Mouse (Mus musculus): Measurements from ENCODE around the gene Cfap45. TPM values are rescaled to one million over a fixed set of nuclear protein-coding genes. Genes with fewer than 3 reads are reported as not detected.

The Cfap45 gene
- 1.7 and 2.5 TPM in 2 replicates for polyA plus RNA-seq (2014; fragmentation: Nextera tagmentation; extraction: Ambion mirVana)

GRCm38 (mm10) chr1:172520576-172521440 is at the start of gene Cfap45:
TSS of gene Cfap45 (plus strand) at chr1:172520801.
- no peak within 1 kb of the TSS for H3K27ac ChIP-seq (ENCODE audit: low read depth, low read length)
- no peaks in the 10 kb centered on the region for H3K9me3 ChIP-seq (ENCODE audit: control insufficient read depth, low read length)
- peak; percentile 84 for ATAC-seq (ENCODE audit: insufficient read depth, low FRiP score, low TSS enrichment)
- no peaks in the 10 kb centered on the region for H3K36me3 ChIP-seq (ENCODE audit: control insufficient read depth, insufficient read depth, low read length)
- DNase-seq (ENCODE audit: low spot score), result peak; percentile 92
- 4% methylated on average over 28 of the region's 28 CpGs for WGBS
- H3K27me3 ChIP-seq (ENCODE audit: control insufficient read depth, insufficient read depth, low read length), result no peaks in the 10 kb centered on the region
- H3K4me1 ChIP-seq (ENCODE audit: control insufficient read depth, insufficient read depth, low read length), result peaks cover 7% of the 10 kb centered on the region
- peak within 1 kb of the TSS; percentile 52 for H3K4me2 ChIP-seq (ENCODE audit: low read depth)
- H3K9ac ChIP-seq (ENCODE audit: low read length), result 0 out of 2 replicates have a peak within 1 kb of the TSS, but pooled peaks have one; percentile 23
- peak within 1 kb of the TSS; percentile 22 for H3K4me3 ChIP-seq (ENCODE audit: low read depth, low read length)

GRCm38 (mm10) chr1:172472909-172473308 is 47.7 kb upstream of the Cfap45 start:
- Histone ChIP-seq H3K4me2 (ENCODE audit: low read depth) (no peak overlapping the region), H3K36me3 (ENCODE audit: control insufficient read depth, insufficient read depth, low read length) (no peaks in the 10 kb centered on the region), H3K9me3 (ENCODE audit: control insufficient read depth, low read length) (no peaks in the 10 kb centered on the region), H3K4me3 (ENCODE audit: low read depth, low read length) (no peak overlapping the region), H3K9ac (ENCODE audit: low read length) (no peak overlapping the region), H3K27ac (ENCODE audit: low read depth, low read length) (no peak overlapping the region), H3K27me3 (ENCODE audit: control insufficient read depth, insufficient read depth, low read length) (no peaks in the 10 kb centered on the region), H3K4me1 (ENCODE audit: control insufficient read depth, insufficient read depth, low read length) (no peaks in the 10 kb centered on the region)
- no peak for DNase-seq (ENCODE audit: low spot score)
- ATAC-seq (ENCODE audit: insufficient read depth, low FRiP score, low TSS enrichment), result no peak

- Histone ChIP-seq H3K4me2 (ENCODE audit: low read depth) (no peak overlapping the region), H3K9ac (ENCODE audit: low read length) (no peak overlapping the region), H3K4me1 (ENCODE audit: control insufficient read depth, insufficient read depth, low read length) (no peaks in the 10 kb centered on the region), H3K27me3 (ENCODE audit: control insufficient read depth, insufficient read depth, low read length) (no peaks in the 10 kb centered on the region), H3K4me3 (ENCODE audit: low read depth, low read length) (no peak overlapping the region), H3K9me3 (ENCODE audit: control insufficient read depth, low read length) (no peaks in the 10 kb centered on the region), H3K27ac (ENCODE audit: low read depth, low read length) (no peak overlapping the region), H3K36me3 (ENCODE audit: control insufficient read depth, insufficient read depth, low read length) (no peaks in the 10 kb centered on the region)
- WGBS, result 88% methylated on average over 3 of the region's 3 CpGs
- ATAC-seq (ENCODE audit: insufficient read depth, low FRiP score, low TSS enrichment) (no peak), DNase-seq (ENCODE audit: low spot score) (no peak)
Observed at GRCm38 (mm10) chr1:172474196-172474595, 46.4 kb upstream of the Cfap45 start.

GRCm38 (mm10) chr1:172475054-172475741 is 45.4 kb upstream of the Cfap45 start, which contains the start of gene Slamf9:
TSS of gene Slamf9 (plus strand) at chr1:172475358.
- WGBS, result 84% methylated on average over 7 of the region's 7 CpGs
- no peak for DNase-seq (ENCODE audit: low spot score)

GRCm38 (mm10) chr1:172478020-172478419 is 42.6 kb upstream of the Cfap45 start:
- Histone ChIP-seq H3K27me3 (ENCODE audit: control insufficient read depth, insufficient read depth, low read length) (no peaks in the 10 kb centered on the region), H3K4me3 (ENCODE audit: low read depth, low read length) (no peak overlapping the region), H3K9ac (ENCODE audit: low read length) (no peak overlapping the region), H3K27ac (ENCODE audit: low read depth, low read length) (no peak overlapping the region), H3K9me3 (ENCODE audit: control insufficient read depth, low read length) (no peaks in the 10 kb centered on the region), H3K4me2 (ENCODE audit: low read depth) (no peak overlapping the region), H3K36me3 (ENCODE audit: control insufficient read depth, insufficient read depth, low read length) (no peaks in the 10 kb centered on the region), H3K4me1 (ENCODE audit: control insufficient read depth, insufficient read depth, low read length) (no peaks in the 10 kb centered on the region; the same call in 1 of the 2 replicates)
- ATAC-seq (ENCODE audit: insufficient read depth, low FRiP score, low TSS enrichment) (no peak), DNase-seq (ENCODE audit: low spot score) (no peak)
- WGBS, result 83% methylated on average over 5 of the region's 5 CpGs

More at GRCm38 (mm10) chr1:172475054-172475741, 45.4 kb upstream of the Cfap45 start, which contains the start of gene Slamf9:
- H3K27me3 ChIP-seq (ENCODE audit: control insufficient read depth, insufficient read depth, low read length), result no peaks in the 10 kb centered on the region
- no peaks in the 10 kb centered on the region for H3K36me3 ChIP-seq (ENCODE audit: control insufficient read depth, insufficient read depth, low read length)
- H3K4me2 ChIP-seq (ENCODE audit: low read depth), result no peak within 1 kb of the TSS
- H3K9me3 ChIP-seq (ENCODE audit: control insufficient read depth, low read length), result no peaks in the 10 kb centered on the region
- no peak within 1 kb of the TSS for H3K9ac ChIP-seq (ENCODE audit: low read length)
- H3K4me1 ChIP-seq (ENCODE audit: control insufficient read depth, insufficient read depth, low read length), result no peaks in the 10 kb centered on the region
- H3K4me3 ChIP-seq (ENCODE audit: low read depth, low read length), result no peak within 1 kb of the TSS
- no peak within 1 kb of the TSS for H3K27ac ChIP-seq (ENCODE audit: low read depth, low read length)
- no peak for ATAC-seq (ENCODE audit: insufficient read depth, low FRiP score, low TSS enrichment)

GRCm38 (mm10) chr1:172480376-172480775 is 40.2 kb upstream of the Cfap45 start:
- H3K4me2 ChIP-seq (ENCODE audit: low read depth), result no peak overlapping the region
- DNase-seq (ENCODE audit: low spot score) (no peak), ATAC-seq (ENCODE audit: insufficient read depth, low FRiP score, low TSS enrichment) (no peak)
- H3K4me3 ChIP-seq (ENCODE audit: low read depth, low read length), result no peak overlapping the region
- H3K4me1 ChIP-seq (ENCODE audit: control insufficient read depth, insufficient read depth, low read length), result peaks cover 23% of the 10 kb centered on the region
- no peak overlapping the region for H3K27ac ChIP-seq (ENCODE audit: low read depth, low read length)
- no peak overlapping the region for H3K9ac ChIP-seq (ENCODE audit: low read length)
- 87% methylated on average over 4 of the region's 4 CpGs for WGBS
- H3K27me3 ChIP-seq (ENCODE audit: control insufficient read depth, insufficient read depth, low read length), result no peaks in the 10 kb centered on the region
- H3K9me3 ChIP-seq (ENCODE audit: control insufficient read depth, low read length), result no peaks in the 10 kb centered on the region
- H3K36me3 ChIP-seq (ENCODE audit: control insufficient read depth, insufficient read depth, low read length), result no peaks in the 10 kb centered on the region

GRCm38 (mm10) chr1:172481111-172481510 is 39.5 kb upstream of the Cfap45 start:
- WGBS, result 18% methylated on average over 13 of the region's 13 CpGs
- Histone ChIP-seq H3K4me3 (ENCODE audit: low read depth, low read length) (peak overlapping the region; percentile 74), H3K27me3 (ENCODE audit: control insufficient read depth, insufficient read depth, low read length) (no peaks in the 10 kb centered on the region), H3K9me3 (ENCODE audit: control insufficient read depth, low read length) (no peaks in the 10 kb centered on the region), H3K27ac (ENCODE audit: low read depth, low read length) (no peak overlapping the region), H3K9ac (ENCODE audit: low read length) (no peak overlapping the region), H3K4me2 (ENCODE audit: low read depth) (peak overlapping the region; percentile 73), H3K4me1 (ENCODE audit: control insufficient read depth, insufficient read depth, low read length) (peaks cover 31% of the 10 kb centered on the region), H3K36me3 (ENCODE audit: control insufficient read depth, insufficient read depth, low read length) (no peaks in the 10 kb centered on the region)
- ATAC-seq (ENCODE audit: insufficient read depth, low FRiP score, low TSS enrichment), result 0 out of 2 replicates have a peak, but pooled peaks have one; percentile 0
- DNase-seq (ENCODE audit: low spot score), result no peak

- DNase-seq (ENCODE audit: low spot score) (peak; percentile 97), ATAC-seq (ENCODE audit: insufficient read depth, low FRiP score, low TSS enrichment) (peak; percentile 88)
- Histone ChIP-seq H3K27ac (ENCODE audit: low read depth, low read length) (0 out of 2 replicates have a peak within 1 kb of the TSS, but pooled peaks have one; percentile 3), H3K4me1 (ENCODE audit: control insufficient read depth, insufficient read depth, low read length) (peaks cover 37% of the 10 kb centered on the region), H3K4me3 (ENCODE audit: low read depth, low read length) (peak within 1 kb of the TSS; percentile 74), H3K27me3 (ENCODE audit: control insufficient read depth, insufficient read depth, low read length) (no peaks in the 10 kb centered on the region), H3K36me3 (ENCODE audit: control insufficient read depth, insufficient read depth, low read length) (no peaks in the 10 kb centered on the region), H3K9me3 (ENCODE audit: control insufficient read depth, low read length) (no peaks in the 10 kb centered on the region), H3K4me2 (ENCODE audit: low read depth) (peak within 1 kb of the TSS; percentile 73), H3K9ac (ENCODE audit: low read length) (peak within 1 kb of the TSS; percentile 70)
- WGBS, result under 1% methylated on average over 37 of the region's 38 CpGs
Observed at GRCm38 (mm10) chr1:172481540-172482280, 38.9 kb upstream of the Cfap45 start, which contains the start of gene Igsf9. TSS of gene Igsf9 (plus strand) at chr1:172481788.

All from neural tube, embryonic 11.5 days (tissue).